Mouse (Mus musculus) heart, embryonic 10.5 days (tissue): ENCODE results near the gene Dctpp1. TPM values are rescaled to one million over a fixed set of nuclear protein-coding genes. Genes with fewer than 3 reads are reported as not detected.
A peak's percentile ranks its signal among the peaks of the same experiment; 100 is the strongest.

Source experiments
- DNase-seq: peaks from one replicate; pipeline ENCODE4 v3.0.0-alpha.2; 2017; ENCODE audit warnings: low spot score
- H3K27ac ChIP-seq: fragments of 300-500 bp; sonication (generic); 2 replicates; pipeline ENCODE4 v1.5.1; 2016; ENCODE audit warnings: mild to moderate bottlenecking
- H3K27me3 ChIP-seq: fragments of 300-500 bp; sonication (generic); 2 replicates; pipeline ENCODE4 v1.6.1; 2016; ENCODE audit warnings: mild to moderate bottlenecking; ENCODE audit not compliant: poor library complexity, insufficient read depth, severe bottlenecking
- H3K36me3 ChIP-seq: fragments of 300-500 bp; sonication (generic); 2 replicates; pipeline ENCODE4 v1.6.1; 2016; ENCODE audit warnings: mild to moderate bottlenecking, moderate library complexity
- H3K4me1 ChIP-seq: fragments of 300-500 bp; sonication (generic); 2 replicates; pipeline ENCODE4 v1.6.1; 2016; ENCODE audit warnings: mild to moderate bottlenecking
- H3K4me3 ChIP-seq: fragments of 300-500 bp; sonication (generic); 2 replicates; pipeline ENCODE4 v1.5.1; 2016; ENCODE audit warnings: mild to moderate bottlenecking, moderate library complexity
- H3K9me3 ChIP-seq: fragments of 300-500 bp; sonication (generic); 2 replicates; pipeline ENCODE4 v1.6.1; 2016; ENCODE audit warnings: mild to moderate bottlenecking, moderate library complexity
- WGBS: fragments of 180-500 bp; shearing (Covaris S2); methylation state at CpG from one replicate; pipeline ENCODE4 v1.1.7; 2016; 5-methylcytosine and 5-hydroxymethylcytosine counted together
- polyA plus RNA-seq: library from polyadenylated mRNA; unstranded; fragments of >200 nt; fragmentation: Nextera tagmentation; extraction: Ambion mirVana; gene quantifications from 2 replicates; pipeline ENCODE4 v1.2.1, GENCODE M21; 2016

Gene Dctpp1
- polyA plus RNA-seq, 1 experiment from 2014 or later: 262 TPM

DNA sequence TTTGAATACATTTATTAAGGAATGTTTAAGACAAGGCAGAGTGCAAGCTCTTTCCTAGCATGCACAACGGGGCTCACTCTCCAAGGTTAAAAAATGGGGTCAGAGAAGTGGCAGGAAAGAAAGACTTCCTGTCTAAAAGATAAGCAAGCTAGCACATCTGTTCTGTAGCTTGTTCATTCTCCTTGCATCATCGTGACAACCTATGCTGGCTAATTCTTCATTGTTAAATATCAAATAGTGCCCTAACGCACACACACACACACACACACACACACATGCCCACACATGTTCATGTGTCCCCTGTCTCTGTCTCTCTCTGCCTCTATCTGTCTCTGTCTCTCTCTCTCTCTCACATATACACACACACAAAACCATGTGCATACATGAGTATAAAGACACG, 20.6 kb upstream of the Dctpp1 start:
- H3K4me1 ChIP-seq: peaks cover 21% of the 10 kb centered on the region
- no peaks in the 10 kb centered on the region for H3K36me3 ChIP-seq
- no peaks in the 10 kb centered on the region for H3K9me3 ChIP-seq
- no peak overlapping the region for H3K4me3 ChIP-seq
- DNase-seq: no peak
- H3K27me3 ChIP-seq: no peaks in the 10 kb centered on the region
- no peak overlapping the region for H3K27ac ChIP-seq
- WGBS: 49% methylated on average over 4 of the region's 4 CpGs

GRCm38 (mm10) chr7:127280092-127280491, 19.6 kb upstream of the Dctpp1 start:
- Histone ChIP-seq H3K4me1 (peaks cover 19% of the 10 kb centered on the region), H3K27ac (no peak overlapping the region), H3K4me3 (no peak overlapping the region), H3K36me3 (no peaks in the 10 kb centered on the region), H3K27me3 (no peaks in the 10 kb centered on the region), H3K9me3 (no peaks in the 10 kb centered on the region)
- no peak for DNase-seq
- 55% methylated on average over 3 of the region's 3 CpGs for WGBS

DNA sequence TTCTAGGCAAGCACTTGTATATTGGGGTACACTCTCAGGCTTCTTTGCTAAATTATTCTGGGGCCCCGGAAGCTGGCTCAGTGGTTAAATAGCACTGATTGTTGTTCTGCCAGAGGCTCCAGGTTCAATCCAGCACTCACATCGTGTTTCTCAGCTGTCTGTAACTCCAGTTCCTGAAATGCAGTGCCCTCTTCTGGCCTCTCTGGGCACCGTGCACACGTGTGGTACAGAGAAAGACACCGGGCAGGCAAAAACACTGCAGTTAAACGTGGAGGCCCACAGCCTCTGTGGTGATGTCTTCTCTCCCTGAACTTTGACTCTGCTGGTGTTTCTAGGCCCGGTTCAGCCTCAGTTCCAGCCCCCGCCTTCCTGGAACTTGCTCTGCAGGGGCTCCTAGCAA, 17.8 kb upstream of the Dctpp1 start:
- Histone ChIP-seq H3K4me1 (peaks cover 23% of the 10 kb centered on the region), H3K36me3 (no peaks in the 10 kb centered on the region), H3K27ac (peak overlapping the region; percentile 31; the same call in 1 of the 2 replicates), H3K4me3 (no peak overlapping the region), H3K27me3 (no peaks in the 10 kb centered on the region), H3K9me3 (no peaks in the 10 kb centered on the region)
- WGBS: 24% methylated on average over 8 of the region's 8 CpGs
- DNase-seq: no peak

DNA sequence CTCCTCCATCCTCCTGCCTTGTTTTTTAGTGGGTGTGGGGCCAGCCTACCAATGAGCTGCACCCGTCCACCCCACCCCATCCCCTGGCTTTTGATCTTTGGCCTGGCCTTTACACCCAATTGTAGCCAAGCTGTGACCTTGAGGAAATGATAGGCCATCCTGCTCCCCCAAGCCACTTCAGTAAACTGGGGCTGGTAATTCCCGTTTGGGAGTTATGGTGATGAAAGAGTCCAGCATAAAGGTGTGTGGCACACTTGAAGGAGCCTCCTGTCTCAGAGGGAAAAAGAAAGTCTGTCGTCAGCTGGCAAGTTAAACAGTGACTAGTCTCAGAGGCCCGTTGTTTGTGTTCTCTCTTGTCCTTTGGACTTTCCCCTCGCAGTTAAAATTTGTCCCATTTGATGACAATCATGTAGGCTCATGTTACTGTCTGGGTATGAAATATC, 16.0 kb upstream of the Dctpp1 start:
- Histone ChIP-seq H3K9me3 (no peaks in the 10 kb centered on the region), H3K36me3 (peaks cover 7% of the 10 kb centered on the region), H3K4me3 (no peak overlapping the region), H3K27me3 (no peaks in the 10 kb centered on the region), H3K4me1 (peaks cover 35% of the 10 kb centered on the region), H3K27ac (no peak overlapping the region)
- 71% methylated on average over 5 of the region's 5 CpGs for WGBS
- DNase-seq: no peak

DNA sequence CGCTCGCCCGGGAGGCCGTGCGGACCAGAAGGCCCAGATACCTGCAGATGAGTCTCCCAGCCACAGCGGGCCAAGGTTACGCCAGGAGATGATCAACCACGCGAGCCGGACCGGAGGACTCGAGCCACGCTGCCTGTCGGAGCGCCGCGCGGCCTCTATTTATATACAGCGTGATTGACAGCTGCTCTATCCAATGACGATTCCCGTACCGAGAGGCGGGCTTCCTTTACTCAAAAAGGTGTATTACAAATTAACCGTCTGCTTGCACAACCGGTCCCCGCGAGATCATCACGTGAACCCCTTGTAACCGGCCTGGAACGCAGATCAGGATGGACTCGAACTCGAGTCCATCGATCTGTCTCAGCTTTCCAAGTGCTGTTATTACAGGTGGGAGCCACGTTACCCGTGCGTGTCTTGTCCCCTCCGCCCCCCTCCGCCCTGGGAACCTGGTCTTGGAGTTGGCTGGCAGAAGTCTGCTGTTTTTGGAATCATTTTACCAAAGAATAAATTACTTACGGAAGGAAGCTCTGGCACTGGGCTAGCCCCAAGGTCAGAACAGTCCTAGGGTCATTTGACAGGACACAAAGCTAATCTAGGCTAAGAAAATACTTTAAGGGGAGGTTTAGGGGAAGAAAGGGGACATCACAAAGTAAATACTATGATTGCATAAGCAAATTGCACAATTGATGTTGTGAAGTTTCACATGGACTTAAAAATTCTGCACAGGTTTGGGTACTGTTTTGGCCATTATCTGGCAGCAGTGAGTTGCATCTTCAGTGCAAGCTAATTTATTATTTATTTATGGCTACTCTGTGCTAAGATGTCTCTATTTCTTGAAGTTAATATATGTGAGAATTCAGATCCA, 13.6 kb upstream of the Dctpp1 start, which contains the start of gene Sephs2:
Gene Sephs2 (minus strand): TSS at position 131 of the 865 bp plus-strand sequence.
- Histone ChIP-seq H3K27me3 (no peaks in the 10 kb centered on the region), H3K36me3 (peaks cover 21% of the 10 kb centered on the region), H3K4me1 (peaks cover 25% of the 10 kb centered on the region), H3K4me3 (peak within 1 kb of the TSS; percentile 89), H3K27ac (peak within 1 kb of the TSS; percentile 96), H3K9me3 (no peaks in the 10 kb centered on the region)
- WGBS: 3% methylated on average over 39 of the region's 39 CpGs
- DNase-seq: peak; percentile 96

GRCm38 (mm10) chr7:127273118-127273923, 12.8 kb upstream of the Dctpp1 start:
- H3K36me3 ChIP-seq: peaks cover 25% of the 10 kb centered on the region
- DNase-seq: peak; percentile 83
- no peaks in the 10 kb centered on the region for H3K27me3 ChIP-seq
- H3K27ac ChIP-seq: peak overlapping the region; percentile 96
- H3K4me3 ChIP-seq: peak overlapping the region; percentile 89
- H3K4me1 ChIP-seq: peaks cover 19% of the 10 kb centered on the region
- 13% methylated on average over 50 of the region's 50 CpGs for WGBS
- 0 out of 2 replicates have a peak, but pooled peaks cover 3% of the 10 kb centered on the region for H3K9me3 ChIP-seq

GRCm38 (mm10) chr7:127272566-127272965, 12.1 kb upstream of the Dctpp1 start:
- no peaks in the 10 kb centered on the region for H3K27me3 ChIP-seq

DNA sequence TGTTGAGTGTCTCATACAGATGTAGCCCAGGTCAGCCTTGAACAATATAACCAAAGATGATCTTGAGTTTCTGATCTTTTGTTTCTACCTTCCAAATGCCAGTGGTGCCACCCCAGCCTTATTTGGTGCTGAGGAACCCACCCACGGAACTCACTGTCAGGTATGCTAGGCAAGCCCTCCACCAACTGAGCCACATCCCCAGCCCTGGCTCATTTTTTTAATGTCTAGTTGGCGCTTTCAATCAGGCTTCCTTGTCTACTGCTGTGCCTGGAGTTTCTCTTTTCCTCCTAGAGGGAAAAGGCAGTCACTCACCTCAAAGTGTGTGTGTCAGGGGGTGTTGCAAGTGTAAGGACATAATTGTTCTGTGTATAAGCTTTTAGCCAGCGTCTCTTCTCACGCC, 10.6 kb upstream of the Dctpp1 start:
- H3K27ac ChIP-seq: no peak overlapping the region
- no peak for DNase-seq
- H3K9me3 ChIP-seq: 0 out of 2 replicates have a peak, but pooled peaks cover 3% of the 10 kb centered on the region
- H3K36me3 ChIP-seq: peaks cover 27% of the 10 kb centered on the region
- no peak overlapping the region for H3K4me3 ChIP-seq
- no peaks in the 10 kb centered on the region for H3K27me3 ChIP-seq
- peaks cover 16% of the 10 kb centered on the region for H3K4me1 ChIP-seq
- WGBS: 91% methylated on average over 4 of the region's 4 CpGs

More at GRCm38 (mm10) chr7:127272566-127272965, 12.1 kb upstream of the Dctpp1 start:
- Histone ChIP-seq H3K4me3 (peak overlapping the region; percentile 89), H3K27ac (no peak overlapping the region), H3K4me1 (peaks cover 16% of the 10 kb centered on the region), H3K9me3 (0 out of 2 replicates have a peak, but pooled peaks cover 3% of the 10 kb centered on the region), H3K36me3 (peaks cover 27% of the 10 kb centered on the region)
- no peak for DNase-seq
- WGBS: 94% methylated on average over 15 of the region's 15 CpGs

GRCm38 (mm10) chr7:127270666-127271065, 10.2 kb upstream of the Dctpp1 start:
- H3K36me3 ChIP-seq: peaks cover 27% of the 10 kb centered on the region
- DNase-seq: no peak
- no peak overlapping the region for H3K4me3 ChIP-seq
- peaks cover 16% of the 10 kb centered on the region for H3K4me1 ChIP-seq
- WGBS: 87% methylated on average over 5 of the region's 5 CpGs
- 0 out of 2 replicates have a peak, but pooled peaks cover 3% of the 10 kb centered on the region for H3K9me3 ChIP-seq
- no peaks in the 10 kb centered on the region for H3K27me3 ChIP-seq
- no peak overlapping the region for H3K27ac ChIP-seq

GRCm38 (mm10) chr7:127270256-127270655, 9.7 kb upstream of the Dctpp1 start:
- WGBS: 87% methylated on average over 2 of the region's 2 CpGs

DNA sequence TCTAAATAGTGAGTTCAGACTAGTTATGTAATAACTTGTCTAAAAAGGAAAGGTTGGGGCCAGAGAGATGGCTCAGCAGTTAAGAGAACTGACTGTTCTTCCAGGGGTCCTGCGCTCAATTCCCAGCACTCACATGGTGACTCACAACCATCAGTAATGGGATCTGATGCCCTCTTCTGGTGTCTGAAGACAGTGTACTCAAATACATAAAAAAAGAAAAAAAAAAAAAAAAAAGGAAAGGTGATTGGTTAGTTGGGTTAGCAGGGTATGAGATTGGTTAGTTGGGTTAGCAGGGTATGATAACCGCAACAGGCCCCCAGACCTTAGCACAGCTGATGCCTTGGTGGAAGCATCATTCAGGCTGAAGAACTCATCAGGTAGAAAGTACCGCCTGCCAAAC, 3.0 kb upstream of the Dctpp1 start:
- 90% methylated on average over 3 of the region's 3 CpGs for WGBS
- no peak for DNase-seq
- H3K27me3 ChIP-seq: no peaks in the 10 kb centered on the region
- 0 out of 2 replicates have a peak, but pooled peaks cover 5% of the 10 kb centered on the region for H3K36me3 ChIP-seq
- 0 out of 2 replicates have a peak, but pooled peaks cover 3% of the 10 kb centered on the region for H3K9me3 ChIP-seq
- no peak overlapping the region for H3K4me3 ChIP-seq
- no peak overlapping the region for H3K27ac ChIP-seq
- peaks cover 19% of the 10 kb centered on the region for H3K4me1 ChIP-seq

More at GRCm38 (mm10) chr7:127270256-127270655, 9.7 kb upstream of the Dctpp1 start:
- H3K9me3 ChIP-seq: 0 out of 2 replicates have a peak, but pooled peaks cover 3% of the 10 kb centered on the region
- H3K27me3 ChIP-seq: no peaks in the 10 kb centered on the region
- peaks cover 16% of the 10 kb centered on the region for H3K4me1 ChIP-seq
- peaks cover 27% of the 10 kb centered on the region for H3K36me3 ChIP-seq
- H3K27ac ChIP-seq: no peak overlapping the region
- H3K4me3 ChIP-seq: no peak overlapping the region
- DNase-seq: no peak

GRCm38 (mm10) chr7:127262218-127262961, 1.9 kb upstream of the Dctpp1 start:
- WGBS: 82% methylated on average over 10 of the region's 10 CpGs
- no peak overlapping the region for H3K27ac ChIP-seq

More at GRCm38 (mm10) chr7:127262218-127262961, 1.9 kb upstream of the Dctpp1 start:
- Histone ChIP-seq H3K9me3 (no peaks in the 10 kb centered on the region), H3K4me3 (no peak overlapping the region), H3K4me1 (peaks cover 19% of the 10 kb centered on the region), H3K36me3 (peaks cover 8% of the 10 kb centered on the region), H3K27me3 (no peaks in the 10 kb centered on the region)
- DNase-seq: no peak
